Mouse (Mus musculus) lung, postnatal 14 days (tissue): ENCODE measurements around the gene Ctdspl.

Experiments used
- DNase-seq: peaks from one replicate; pipeline ENCODE4 v3.0.0; 2021

Ctdspl gene

GRCm38 (mm10) chr9:119031772-119032171, 105.5 kb downstream of the Ctdspl start:
- DNase-seq: peak; percentile 50

- DNase-seq: no peak
These were observed 106.3 kb downstream of the Ctdspl start for GRCm38 (mm10) chr9:119032538-119032937.

GRCm38 (mm10) chr9:119033111-119033921, 107.1 kb downstream of the Ctdspl start:
- DNase-seq: peak; percentile 37

- no peak for DNase-seq
These were observed 107.8 kb downstream of the Ctdspl start for GRCm38 (mm10) chr9:119034069-119034468.

- no peak for DNase-seq
These were observed 108.7 kb downstream of the Ctdspl start for GRCm38 (mm10) chr9:119034676-119035665.

- DNase-seq: peak; percentile 54
These were observed 109.6 kb downstream of the Ctdspl start for GRCm38 (mm10) chr9:119035836-119036235.

- DNase-seq: no peak
These were observed 111.0 kb downstream of the Ctdspl start for GRCm38 (mm10) chr9:119037076-119037730.

- no peak for DNase-seq
These were observed 112.3 kb downstream of the Ctdspl start for GRCm38 (mm10) chr9:119038574-119038973.

- no peak for DNase-seq
These were observed 114.0 kb downstream of the Ctdspl start for GRCm38 (mm10) chr9:119040101-119040775.

- no peak for DNase-seq
These were observed 122.1 kb downstream of the Ctdspl start for GRCm38 (mm10) chr9:119048182-119048903.

- DNase-seq: no peak
These were observed 124.9 kb downstream of the Ctdspl start for GRCm38 (mm10) chr9:119051158-119051557.

GRCm38 (mm10) chr9:119052154-119052944, 126.1 kb downstream of the Ctdspl start, which contains the start of gene Vill:
Gene Vill (plus strand): TSS chr9:119052778.
- DNase-seq: peak; percentile 50

GRCm38 (mm10) chr9:119053964-119054576, 127.8 kb downstream of the Ctdspl start:
- no peak for DNase-seq

- no peak for DNase-seq
These were observed 129.1 kb downstream of the Ctdspl start for GRCm38 (mm10) chr9:119055336-119055735.

- DNase-seq: no peak
These were observed 132.0 kb downstream of the Ctdspl start for GRCm38 (mm10) chr9:119058245-119058644.

- DNase-seq: no peak
These were observed 134.4 kb downstream of the Ctdspl start for GRCm38 (mm10) chr9:119060701-119061100.

GRCm38 (mm10) chr9:119063036-119063644, 136.9 kb downstream of the Ctdspl start:
- DNase-seq: peak; percentile 28

- DNase-seq: no peak
These were observed 138.0 kb downstream of the Ctdspl start for GRCm38 (mm10) chr9:119064296-119064695.

- peak; percentile 88 for DNase-seq
These were observed 141.3 kb downstream of the Ctdspl start for GRCm38 (mm10) chr9:119067601-119068000.

GRCm38 (mm10) chr9:119068266-119068665, 142.0 kb downstream of the Ctdspl start:
- DNase-seq: no peak
